Mouse (Mus musculus) CH12.LX (cell line): ENCODE measurements around the gene Cds2. TPM values are rescaled to one million over a fixed set of nuclear protein-coding genes. Genes with fewer than 3 reads are reported as not detected.

Experiments used
- DNase-seq: peaks from one replicate; pipeline ENCODE4 v3.0.0-alpha.2; 2013; ENCODE audit errors: extremely low read depth
- H3K27ac ChIP-seq: 2 replicates; pipeline ENCODE4 v1.5.1; 2012; ENCODE audit warnings: low read depth, mild to moderate bottlenecking, control low read depth, moderate library complexity; ENCODE audit not compliant: insufficient read depth
- H3K27me3 ChIP-seq: replicated peaks from 2 replicates; pipeline ENCODE3; 2012; ENCODE audit warnings: inconsistent platforms
- H3K36me3 ChIP-seq, 2 experiments: replicated peaks in 1 of 2; 2 replicates each; pipeline versions ENCODE3 to v1.6.1; 2012; ENCODE audit warnings: inconsistent platforms in 1 of 2, low read length in 1 of 2, mild to moderate bottlenecking in 1 of 2, mixed read lengths in 1 of 2, moderate library complexity in 1 of 2; ENCODE audit not compliant: control insufficient read depth in 1 of 2, insufficient read depth in 1 of 2
- H3K4me1 ChIP-seq, 2 experiments: 2 replicates each; pipeline ENCODE4 v1.6.1; 2012; ENCODE audit warnings: inconsistent platforms in 1 of 2, moderate library complexity in 1 of 2; ENCODE audit not compliant: insufficient read depth in 2 of 2, control insufficient read depth in 1 of 2
- H3K4me2 ChIP-seq: 2 replicates; pipeline ENCODE4 v1.6.1; 2012; ENCODE audit warnings: low read depth, mild to moderate bottlenecking, control low read depth; ENCODE audit not compliant: poor library complexity, insufficient read depth, severe bottlenecking
- H3K4me3 ChIP-seq, 3 experiments: fragments of 150-350 bp in 1 of 3; sonication (generic) in 1 of 3; replicated peaks in 1 of 3; 2 replicates each; pipeline versions ENCODE3 to v1.5.1; 2011 to 2012; ENCODE audit warnings: low read depth in 2 of 3, low read length in 2 of 3, mild to moderate bottlenecking in 2 of 3, moderate library complexity in 2 of 3, control low read depth in 1 of 3, improper control_type of control experiment in 1 of 3, inconsistent platforms in 1 of 3, mixed read lengths in 1 of 3; ENCODE audit not compliant: poor library complexity in 1 of 3
- H3K79me2 ChIP-seq: replicated peaks from 2 replicates; pipeline ENCODE4 v1.6.1; 2012; ENCODE audit warnings: mild to moderate bottlenecking, moderate library complexity; ENCODE audit not compliant: control insufficient read depth, poor library complexity, insufficient read depth, severe bottlenecking; ENCODE audit errors: extremely low read depth
- H3K9ac ChIP-seq: 2 replicates; pipeline ENCODE4 v1.6.1; 2012; ENCODE audit warnings: low read depth, mild to moderate bottlenecking, control low read depth, moderate library complexity; ENCODE audit not compliant: insufficient read depth
- H3K9me3 ChIP-seq: replicated peaks from 2 replicates; pipeline ENCODE3; 2012; ENCODE audit warnings: low read length, inconsistent platforms, mixed read lengths
- BHLHE40 ChIP-seq: IDR thresholded peaks from 2 replicates; pipeline ENCODE4 v1.6.1; 2011; ENCODE audit warnings: mild to moderate bottlenecking, low read depth, low read length, improper control_type of control experiment
- CTCF ChIP-seq, 2 experiments: IDR thresholded peaks in 1 of 2; conservative IDR thresholded peaks in 1 of 2; 2 replicates each; pipeline ENCODE4 v1.5.1; 2011 to 2012; ENCODE audit warnings: low read depth in 2 of 2, low read length in 2 of 2, improper control_type of control experiment in 1 of 2, inconsistent platforms in 1 of 2, mild to moderate bottlenecking in 1 of 2, moderate library complexity in 1 of 2
- GABPA ChIP-seq: IDR thresholded peaks from 2 replicates; pipeline ENCODE4 v1.6.1; 2012; ENCODE audit warnings: low read depth, low read length, improper control_type of control experiment, inconsistent platforms; ENCODE audit not compliant: insufficient replicate concordance
- KAT2A ChIP-seq: IDR thresholded peaks from 2 replicates; pipeline ENCODE4 v1.6.1; 2012; ENCODE audit warnings: low read length, improper control_type of control experiment, inconsistent platforms; ENCODE audit not compliant: insufficient replicate concordance
- MAZ ChIP-seq: IDR thresholded peaks from 2 replicates; pipeline ENCODE4 v1.6.1; 2012; ENCODE audit warnings: low read depth, mild to moderate bottlenecking, inconsistent platforms, low read length, improper control_type of control experiment, moderate library complexity
- MEF2A ChIP-seq: IDR thresholded peaks from 2 replicates; pipeline ENCODE4 v1.6.1; 2014; ENCODE audit warnings: low read depth, mild to moderate bottlenecking, inconsistent platforms, low read length, improper control_type of control experiment, borderline replicate concordance
- MYC ChIP-seq: IDR thresholded peaks from 2 replicates; pipeline ENCODE4 v1.6.1; 2011; ENCODE audit warnings: low read depth, mild to moderate bottlenecking, improper control_type of control experiment, low read length
- POLR2AphosphoS2 ChIP-seq: IDR thresholded peaks from 2 replicates; pipeline ENCODE4 v1.6.1; 2011; ENCODE audit warnings: low read depth, low read length, improper control_type of control experiment
- RAD21 ChIP-seq: IDR thresholded peaks from 2 replicates; pipeline ENCODE4 v1.6.1; 2011; ENCODE audit warnings: low read depth, mild to moderate bottlenecking, low read length, improper control_type of control experiment, moderate library complexity
- SIN3A ChIP-seq: IDR thresholded peaks from 2 replicates; pipeline ENCODE4 v1.6.1; 2012; ENCODE audit warnings: low read length, improper control_type of control experiment, inconsistent platforms
- TBP ChIP-seq: conservative IDR thresholded peaks from 2 replicates; pipeline ENCODE4 v1.6.1; 2011; ENCODE audit warnings: low read depth, low read length, improper control_type of control experiment
- ZKSCAN1 ChIP-seq: IDR thresholded peaks from 2 replicates; pipeline ENCODE4 v1.6.1; 2012; ENCODE audit warnings: low read depth, inconsistent platforms, low read length, improper control_type of control experiment, borderline replicate concordance
- ZNF384 ChIP-seq: IDR thresholded peaks from 2 replicates; pipeline ENCODE4 v1.6.1; 2012; ENCODE audit warnings: low read depth, low read length, improper control_type of control experiment, inconsistent platforms
- dilution Hi-C: fragments of 300-500 bp; cut with MboI; formaldehyde crosslinking; loops from 2 replicates; pipeline ENCODE4 v1.14.3; 2020; ENCODE audit warnings: low sequenced_read_pairs; ENCODE audit not compliant: extremely low pct_unique_long_range_greater_than_20kb, extremely low pct_ligation_motif_present
- in situ Hi-C: fragments of 300-500 bp; cut with MboI; formaldehyde crosslinking; loops from 3 replicates; pipeline ENCODE4 v1.14.3; 2019; ENCODE audit warnings: low sequenced_read_pairs, low pct_ligation_motif_present, low pct_unique_long_range_greater_than_20kb, mixed read lengths
- polyA plus RNA-seq: library from polyadenylated mRNA; unstranded; fragments of >175 nt; gene quantifications from 2 replicates; pipeline ENCODE4 v1.2.1, GENCODE M21; 2012; ENCODE audit warnings: low read depth; ENCODE audit not compliant: insufficient read length
- total RNA-seq, 2 experiments: library from RNA; depleted of rRNA; stranded (reverse); fragments of 300-350 nt in 1 of 2; fragments of >200 nt in 1 of 2; gene quantifications; 2 replicates each; pipeline ENCODE4 v1.2.3; 2012 to 2014

Cds2 gene
- total and polyA plus RNA-seq, 3 experiments, result 20.3 to 38.9 (median 21.2) TPM

- dilution Hi-C loops (no loop called here), in situ Hi-C loops (no loop called here)
- no peaks in the 10 kb centered on the region for H3K27me3 ChIP-seq
- peaks cover 31% of the 10 kb centered on the region for H3K79me2 ChIP-seq
- peak in 1 of 2 experiments; percentile 21; a peak in 1 of 4 replicates for TF ChIP-seq CTCF (conservative IDR thresholded peaks at IDR 0.05 in 1 of 2, IDR thresholded peaks at IDR 0.05 in 1 of 2; ENCODE audit: low read depth in 2 of 2, low read length in 2 of 2)
- no peak for TF ChIP-seq POLR2AphosphoS2
- H3K36me3 ChIP-seq, result peaks cover 0 to 27% of the 10 kb centered on the region in 2 experiments
- DNase-seq, result no peak
- no peak overlapping the region for H3K4me3 ChIP-seq
- no peak overlapping the region for H3K27ac ChIP-seq
- H3K9ac ChIP-seq, result no peak overlapping the region
- no peak overlapping the region for H3K4me2 ChIP-seq
- H3K4me1 ChIP-seq, result peaks cover 7 to 44% of the 10 kb centered on the region in 2 experiments; a peak in 3 of 4 replicates
- no peaks in the 10 kb centered on the region for H3K9me3 ChIP-seq
Observed at GRCm38 (mm10) chr2:132275527-132275926, 12.6 kb downstream of the Cds2 start.

GRCm38 (mm10) chr2:132276249-132276648, 13.3 kb downstream of the Cds2 start:
- dilution Hi-C loops (no loop called here), in situ Hi-C loops (no loop called here)
- no peaks in the 10 kb centered on the region for H3K9me3 ChIP-seq
- H3K27me3 ChIP-seq, result no peaks in the 10 kb centered on the region
- H3K4me1 ChIP-seq, result peaks cover 11 to 51% of the 10 kb centered on the region in 2 experiments; a peak in 3 of 4 replicates
- no peak overlapping the region for H3K4me3 ChIP-seq
- no peak overlapping the region for H3K4me2 ChIP-seq
- peaks cover 0 to 27% of the 10 kb centered on the region in 2 experiments for H3K36me3 ChIP-seq
- H3K9ac ChIP-seq, result no peak overlapping the region
- no peak overlapping the region for H3K27ac ChIP-seq
- no peak for DNase-seq
- H3K79me2 ChIP-seq, result peaks cover 25% of the 10 kb centered on the region
- no peak for TF ChIP-seq RAD21
- TF ChIP-seq BHLHE40, result no peak
- no peak for TF ChIP-seq ZNF384
- no peak for TF ChIP-seq TBP
- no peak for TF ChIP-seq ZKSCAN1
- TF ChIP-seq SIN3A, result no peak
- TF ChIP-seq MYC, result no peak
- no peak for TF ChIP-seq GABPA
- no peak for TF ChIP-seq MEF2A

- Histone ChIP-seq H3K27ac (no peak overlapping the region), H3K36me3 (peaks cover 0 to 16% of the 10 kb centered on the region in 2 experiments), H3K79me2 (peaks cover 16% of the 10 kb centered on the region), H3K4me3 (no peak overlapping the region), H3K27me3 (no peaks in the 10 kb centered on the region), H3K4me1 (peaks cover 23 to 57% of the 10 kb centered on the region in 2 experiments), H3K9ac (no peak overlapping the region), H3K4me2 (no peak overlapping the region), H3K9me3 (no peaks in the 10 kb centered on the region)
- dilution Hi-C loops, result no loop called here
- in situ Hi-C loops, result no loop called here
- TF ChIP-seq MEF2A (no peak), MYC (no peak), MAZ (no peak), KAT2A (no peak)
- no peak for DNase-seq
Observed at GRCm38 (mm10) chr2:132278273-132278853, 15.4 kb downstream of the Cds2 start.
